21 mouse cellular contexts compared by ENCODE assay signal in the genomic region with DNA sequence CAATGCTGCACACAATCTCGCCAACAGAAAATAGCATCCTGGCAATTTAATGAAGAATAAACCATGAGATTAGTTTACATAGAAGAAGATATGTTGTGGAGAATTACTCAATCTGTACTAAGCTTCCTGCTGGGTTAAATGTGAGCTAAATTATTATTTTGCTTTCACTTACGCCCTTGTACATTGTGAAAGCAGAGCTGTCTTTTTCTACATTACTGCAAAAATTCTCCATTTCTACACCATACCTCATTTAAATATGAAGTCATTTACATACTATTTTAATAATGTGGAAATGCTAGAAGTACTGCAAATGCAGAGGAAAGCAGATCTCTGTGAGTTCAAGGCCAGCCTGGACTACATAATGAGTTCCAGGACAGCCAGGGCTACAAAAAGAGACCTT.
"Had no signal": no experiment of that assay in that cellular context is flagged by ENCODE, and none has a peak within 500 bp of the region (broad histone marks: within the 10 kb centered on the region; RNA-seq: fewer than 3 reads in every experiment).

No protein-coding gene starts in this region.

- H3K4me3 ChIP-seq: limb, embryonic 12.5 days; limb, embryonic 15.5 days; lung, embryonic 15.5 days; megakaryocyte, embryonic 14.5 days; midbrain, embryonic 10.5 days; midbrain, embryonic 13.5 days had no signal

- DNase-seq: kidney, adult 18-20 months; kidney, adult 9 months; kidney, postnatal 14 days; kidney, postnatal 4 days; left cerebral cortex, postnatal 4 days; liver, postnatal 0 days; lung, postnatal 14 days; lung, postnatal 4 days; thymus, adult 2 months; thymus, postnatal 14 days; thymus, postnatal 4 days had no signal

- H3K27ac ChIP-seq: limb, embryonic 12.5 days; limb, embryonic 15.5 days; liver, embryonic 14.5 days; lung, embryonic 15.5 days; midbrain, embryonic 10.5 days; midbrain, embryonic 13.5 days; stomach, postnatal 0 days had no signal

- H3K36me3 ChIP-seq: limb, embryonic 12.5 days; limb, embryonic 15.5 days; lung, embryonic 15.5 days; midbrain, embryonic 10.5 days; midbrain, embryonic 13.5 days had no signal

- H3K4me1 ChIP-seq: limb, embryonic 12.5 days; limb, embryonic 15.5 days; lung, embryonic 15.5 days had no signal

- H3K9ac ChIP-seq: limb, embryonic 12.5 days; limb, embryonic 15.5 days; liver, embryonic 14.5 days; liver, postnatal 0 days; lung, embryonic 15.5 days; midbrain, embryonic 13.5 days had no signal

- H3K9me3 ChIP-seq: limb, embryonic 12.5 days; limb, embryonic 15.5 days; lung, embryonic 15.5 days; megakaryocyte, embryonic 14.5 days; midbrain, embryonic 10.5 days; midbrain, embryonic 13.5 days had no signal

- H3K4me2 ChIP-seq: limb, embryonic 12.5 days; limb, embryonic 15.5 days; liver, embryonic 11.5 days; lung, embryonic 15.5 days; midbrain, embryonic 13.5 days had no signal

- H3K27me3 ChIP-seq: limb, embryonic 12.5 days; limb, embryonic 15.5 days; lung, embryonic 15.5 days; megakaryocyte, embryonic 14.5 days; midbrain, embryonic 13.5 days had no signal

- ATAC-seq: intestine, embryonic 16.5 days; liver, postnatal 0 days; midbrain, embryonic 13.5 days had no signal
